Mouse (Mus musculus): ENCODE data around the gene Psd. TPM values are rescaled to one million over a fixed set of nuclear protein-coding genes. Genes with fewer than 3 reads are reported as not detected.

Psd gene
- total RNA-seq, 1 experiment from 2014 or later: 2.2 TPM

GRCm38 (mm10) chr19:46344710-46345419 lies 17.9 kb upstream of the Psd start:
- ATAC-seq (ENCODE audit: extremely low read depth, insufficient number of reproducible peaks, low FRiP score, poor library complexity, severe bottlenecking): no peak

- ATAC-seq (ENCODE audit: extremely low read depth, insufficient number of reproducible peaks, low FRiP score, poor library complexity, severe bottlenecking): peak; percentile 62
Measured at GRCm38 (mm10) chr19:46339287-46339971, 12.5 kb upstream of the Psd start.

DNA sequence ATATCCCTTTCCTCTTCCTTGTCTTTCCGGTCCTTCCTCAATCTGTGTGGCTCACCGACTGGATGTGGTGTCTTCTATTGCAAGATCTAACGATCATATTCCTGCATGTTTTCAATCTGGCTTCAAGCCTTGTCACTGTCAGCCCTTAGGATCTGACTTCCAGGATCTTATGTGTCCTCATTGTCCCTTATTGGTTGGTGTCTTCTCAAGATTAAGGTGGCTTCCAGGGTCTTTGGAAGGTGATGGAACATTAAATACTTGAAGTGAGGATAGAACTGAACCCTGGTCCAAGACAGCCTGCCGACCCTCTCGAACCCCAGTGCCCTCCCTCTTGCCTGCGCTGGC lies 12.0 kb upstream of the Psd start:
- ATAC-seq (ENCODE audit: extremely low read depth, insufficient number of reproducible peaks, low FRiP score, poor library complexity, severe bottlenecking): no peak

GRCm38 (mm10) chr19:46338331-46338936 lies 11.5 kb upstream of the Psd start, which contains the start of gene Cuedc2:
TSS of gene Cuedc2 (minus strand) at chr19:46338702.
- peak; percentile 84 for ATAC-seq (ENCODE audit: extremely low read depth, insufficient number of reproducible peaks, low FRiP score, poor library complexity, severe bottlenecking)

DNA sequence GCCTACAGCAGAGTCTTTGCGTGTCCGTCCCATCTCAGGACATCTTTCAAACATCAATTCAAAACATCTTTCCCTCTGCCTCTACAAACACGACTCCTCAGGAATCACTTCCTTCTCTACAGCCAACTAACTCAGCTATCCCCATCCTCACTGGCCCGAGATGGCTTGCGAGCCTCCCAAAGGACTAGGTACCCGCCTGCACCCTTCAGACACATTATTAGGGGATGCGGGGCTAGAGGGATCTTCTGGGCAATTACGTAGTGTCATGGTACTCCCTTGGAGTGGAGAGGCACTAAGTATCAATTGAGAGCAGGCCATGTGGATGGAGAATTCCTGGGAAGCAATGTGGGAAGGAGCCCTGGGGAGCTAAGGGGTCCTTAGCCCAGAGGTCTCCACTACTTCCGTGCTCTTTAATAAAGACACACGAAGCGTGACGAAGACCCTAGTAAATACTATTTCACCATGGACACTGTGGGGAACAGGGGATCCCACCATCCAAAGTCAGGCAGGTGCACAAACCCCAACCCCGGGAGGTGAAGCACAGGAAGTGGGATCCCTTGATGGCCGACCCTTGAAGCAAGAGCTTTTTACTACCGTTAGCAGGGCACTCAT lies 10.9 kb upstream of the Psd start:
- ATAC-seq (ENCODE audit: extremely low read depth, insufficient number of reproducible peaks, low FRiP score, poor library complexity, severe bottlenecking): no peak

- no peak for ATAC-seq (ENCODE audit: extremely low read depth, insufficient number of reproducible peaks, low FRiP score, poor library complexity, severe bottlenecking)
Measured at GRCm38 (mm10) chr19:46333906-46334305, 7.0 kb upstream of the Psd start.

DNA sequence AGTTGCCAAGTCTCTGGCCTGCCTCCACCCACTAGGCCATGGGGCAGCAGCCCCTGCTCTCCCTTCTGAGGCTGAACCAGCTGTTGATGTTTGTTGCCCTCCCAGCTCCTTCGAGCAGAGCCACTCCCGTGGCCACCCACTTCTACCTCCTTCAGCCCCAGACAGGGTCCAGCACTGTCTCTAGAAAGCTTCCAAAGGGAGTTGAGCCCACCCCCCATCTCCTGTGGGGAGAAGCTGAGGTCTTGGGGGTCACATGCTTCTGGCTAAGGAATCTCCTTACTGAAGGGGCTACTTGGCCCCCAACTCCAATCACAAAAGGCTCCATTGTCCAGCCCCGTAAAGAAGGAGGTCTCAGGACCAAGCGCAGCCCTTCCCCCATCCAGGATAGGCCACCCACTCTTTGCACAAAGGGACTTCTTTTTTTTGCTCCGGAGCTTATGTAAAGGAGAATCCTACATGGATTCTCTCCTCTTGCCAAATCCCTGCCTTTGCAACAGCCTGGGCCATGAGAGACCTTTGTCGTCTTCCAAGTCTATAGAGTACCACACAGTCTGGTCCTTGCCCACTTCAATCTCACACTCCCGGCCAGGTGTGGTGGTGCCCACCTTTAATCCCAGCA lies 5.9 kb upstream of the Psd start:
- no peak for ATAC-seq (ENCODE audit: extremely low read depth, insufficient number of reproducible peaks, low FRiP score, poor library complexity, severe bottlenecking)

DNA sequence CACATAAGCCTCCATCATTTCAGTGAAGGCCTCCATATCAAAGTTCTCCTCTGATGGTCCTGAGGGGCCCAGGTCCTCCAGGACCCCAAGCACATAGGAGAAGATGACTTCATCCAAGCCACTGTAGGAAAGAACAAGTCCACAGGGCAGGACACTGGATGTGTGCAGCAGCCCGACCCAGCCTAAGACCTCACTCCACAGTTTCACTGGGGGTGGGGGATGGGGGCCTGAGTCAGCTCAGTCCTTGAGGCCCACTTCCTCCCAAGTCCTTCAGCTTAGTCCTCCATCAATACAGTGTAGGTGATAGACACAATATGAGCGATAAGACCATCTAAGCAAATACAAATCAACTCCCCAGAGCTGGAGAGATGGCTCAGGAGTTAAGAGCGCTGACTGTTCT lies 5.0 kb upstream of the Psd start:
- ATAC-seq (ENCODE audit: extremely low read depth, insufficient number of reproducible peaks, low FRiP score, poor library complexity, severe bottlenecking): no peak

DNA sequence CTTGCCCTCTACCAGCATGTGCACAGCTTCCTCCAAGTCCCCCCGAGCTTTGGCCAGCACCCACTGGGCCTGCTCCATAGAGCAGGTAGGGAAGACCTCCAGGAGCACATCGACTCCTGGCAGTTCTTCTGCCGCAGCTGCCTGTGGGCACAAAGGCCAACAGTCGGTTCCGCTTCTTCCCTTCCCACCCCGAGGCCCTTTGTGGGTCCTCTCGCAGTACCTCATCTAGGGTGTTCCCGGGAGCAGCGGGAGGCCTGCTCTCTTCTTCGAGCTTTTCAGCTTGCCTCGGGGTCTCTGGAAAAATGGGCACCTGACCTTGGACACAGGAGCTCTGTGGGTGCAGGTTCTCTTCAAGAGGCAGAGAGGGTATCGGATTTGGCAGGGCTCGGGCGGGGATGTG lies 4.4 kb upstream of the Psd start:
- ATAC-seq (ENCODE audit: extremely low read depth, insufficient number of reproducible peaks, low FRiP score, poor library complexity, severe bottlenecking): no peak

DNA sequence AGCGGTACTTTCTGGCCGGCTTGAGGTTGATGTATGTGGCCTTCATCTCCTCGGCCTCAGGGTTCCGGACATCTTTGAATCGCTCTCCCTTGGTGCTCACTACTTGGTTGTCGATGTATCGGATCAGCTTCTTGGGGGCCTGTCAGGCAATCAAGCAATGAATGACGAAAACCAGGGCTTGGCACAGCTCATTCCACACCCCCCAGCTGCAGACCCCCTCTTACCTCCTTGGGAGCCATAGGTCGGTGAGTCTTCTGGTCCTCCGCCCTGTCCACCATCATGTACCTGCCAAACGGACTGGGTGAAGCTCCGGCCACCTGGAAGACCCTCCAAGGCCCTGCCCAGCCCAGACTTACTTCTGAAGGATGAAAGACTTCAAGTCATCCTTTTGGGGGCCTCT lies 3.7 kb upstream of the Psd start:
- ATAC-seq (ENCODE audit: extremely low read depth, insufficient number of reproducible peaks, low FRiP score, poor library complexity, severe bottlenecking): no peak

GRCm38 (mm10) chr19:46329951-46330350 lies 3.0 kb upstream of the Psd start:
- peak; percentile 75 for ATAC-seq (ENCODE audit: extremely low read depth, insufficient number of reproducible peaks, low FRiP score, poor library complexity, severe bottlenecking)

DNA sequence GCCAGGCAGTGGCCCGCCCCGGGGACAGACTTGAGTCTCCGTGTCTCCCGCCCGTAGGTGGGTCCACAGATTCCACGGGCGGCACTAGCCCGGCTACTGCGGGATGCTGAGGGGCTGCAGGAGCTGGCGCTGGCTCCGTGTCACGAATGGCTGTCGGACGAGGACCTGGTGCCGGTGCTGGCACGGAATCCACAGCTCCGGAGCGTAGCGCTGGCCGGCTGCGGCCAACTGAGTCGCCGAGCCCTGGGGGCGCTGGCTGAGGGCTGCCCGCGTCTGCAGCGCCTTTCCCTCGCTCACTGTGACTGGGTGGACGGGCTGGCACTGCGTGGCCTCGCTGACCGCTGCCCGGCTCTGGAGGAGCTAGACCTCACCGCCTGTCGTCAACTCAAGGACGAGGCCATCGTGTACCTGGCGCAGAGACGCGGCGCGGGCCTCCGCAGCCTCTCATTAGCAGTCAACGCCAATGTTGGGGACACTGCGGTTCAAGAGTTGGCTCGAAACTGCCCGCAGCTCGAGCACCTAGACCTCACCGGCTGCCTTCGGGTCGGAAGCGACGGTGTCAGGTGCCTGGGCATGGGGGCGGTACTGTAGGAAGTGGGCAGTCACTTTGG lies 2.2 kb upstream of the Psd start:
- ATAC-seq (ENCODE audit: extremely low read depth, insufficient number of reproducible peaks, low FRiP score, poor library complexity, severe bottlenecking): no peak

DNA sequence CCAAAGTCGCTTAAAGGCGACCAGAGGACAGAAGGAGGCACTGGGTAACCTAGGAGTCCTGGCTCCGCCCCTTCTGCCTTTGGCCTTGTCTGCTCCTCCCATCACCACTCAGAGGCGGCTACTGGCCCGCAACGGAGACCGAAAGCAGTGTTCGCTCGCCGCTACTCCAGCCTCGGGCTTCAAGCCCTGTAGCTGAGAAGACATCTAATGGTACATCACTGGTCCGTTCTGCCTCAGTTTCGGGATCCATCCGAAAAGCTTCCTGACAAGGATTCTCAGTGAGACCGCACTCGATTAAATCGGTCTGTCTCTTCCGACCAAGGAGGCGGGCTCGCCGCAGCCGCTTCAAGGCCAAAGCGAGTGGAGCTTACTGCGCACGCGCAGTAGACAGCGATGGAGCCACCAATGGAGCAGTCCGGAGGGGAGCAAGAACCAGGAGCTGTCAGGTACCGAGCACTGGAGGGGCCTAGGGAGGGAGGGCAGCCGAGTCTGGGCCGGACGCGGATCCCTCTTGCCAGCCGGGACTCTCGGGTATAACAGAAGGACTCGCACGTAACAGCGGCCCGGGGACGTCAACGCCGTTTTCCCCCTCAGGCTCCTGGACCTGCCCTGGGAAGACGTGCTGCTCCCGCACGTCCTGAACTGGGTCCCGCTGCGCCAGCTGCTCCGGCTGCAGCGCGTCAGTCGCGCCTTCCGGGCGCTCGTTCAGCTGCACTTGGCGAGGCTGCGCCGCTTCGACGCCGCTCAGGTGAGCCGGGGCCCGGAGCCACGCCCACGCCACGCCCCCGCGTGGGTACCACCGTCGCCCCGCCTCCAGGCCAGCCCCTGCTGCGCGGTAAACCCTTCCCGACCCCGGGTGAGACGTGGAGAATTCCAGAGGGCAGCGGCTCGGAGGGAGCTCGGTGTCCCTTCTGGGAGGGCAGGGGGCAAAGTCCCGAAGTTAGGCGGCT lies 1.4 kb upstream of the Psd start, which contains the start of gene Fbxl15:
Gene Fbxl15 (plus strand): TSS at position 104 of the 950 bp plus-strand sequence.
- ATAC-seq (ENCODE audit: extremely low read depth, insufficient number of reproducible peaks, low FRiP score, poor library complexity, severe bottlenecking): peak; percentile 58

DNA sequence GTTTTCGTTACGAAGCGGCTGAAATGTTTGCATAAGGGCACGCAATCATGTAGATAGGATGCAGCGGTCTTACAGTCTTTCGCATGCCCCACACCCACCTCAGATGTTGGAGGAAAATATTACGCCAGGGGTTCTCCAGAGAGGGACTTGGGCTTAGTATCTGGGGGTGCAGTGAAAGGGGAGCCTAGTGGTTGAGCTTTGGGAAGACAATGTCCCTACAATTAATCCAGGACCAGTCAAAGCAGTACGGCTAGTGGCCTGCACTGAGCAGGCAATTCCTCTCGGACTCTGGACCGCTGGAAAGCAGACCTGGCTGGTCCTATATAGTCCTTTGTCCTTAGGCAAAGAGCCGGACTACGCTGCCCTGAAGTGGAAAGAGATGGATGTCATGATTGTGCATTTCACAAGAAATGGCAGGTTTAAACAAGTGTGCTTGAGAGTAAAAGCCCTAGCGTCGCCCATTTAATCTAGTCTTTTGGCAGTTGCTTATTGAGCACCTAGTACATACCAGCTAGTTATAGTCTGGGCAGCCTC lies 642 bp upstream of the Psd start:
- no peak for ATAC-seq (ENCODE audit: extremely low read depth, insufficient number of reproducible peaks, low FRiP score, poor library complexity, severe bottlenecking)

- ATAC-seq (ENCODE audit: extremely low read depth, insufficient number of reproducible peaks, low FRiP score, poor library complexity, severe bottlenecking): no peak
Measured at GRCm38 (mm10) chr19:46326019-46326755, 769 bp downstream of the Psd start.

DNA sequence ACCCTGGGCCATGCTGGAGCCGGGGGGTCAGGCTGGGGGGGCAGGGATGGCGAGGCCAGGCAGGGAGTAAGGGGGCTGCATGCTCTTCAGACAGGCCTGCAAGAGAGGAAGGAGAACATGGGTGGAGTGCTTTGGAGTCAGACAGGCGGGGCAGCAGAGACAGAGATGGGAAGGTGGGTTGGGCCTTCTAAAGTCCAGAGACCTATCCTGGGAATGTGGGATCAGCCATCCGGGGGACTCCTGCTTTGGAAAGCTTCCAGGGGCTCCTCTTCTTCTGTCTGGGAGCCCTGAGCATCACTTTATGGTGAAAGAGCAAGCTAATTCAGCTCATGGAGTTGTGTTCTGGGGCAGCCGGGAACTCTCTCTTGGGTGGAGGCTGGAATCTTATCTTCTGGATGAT lies 2.0 kb downstream of the Psd start:
- no peak for ATAC-seq (ENCODE audit: extremely low read depth, insufficient number of reproducible peaks, low FRiP score, poor library complexity, severe bottlenecking)

GRCm38 (mm10) chr19:46324366-46324765 lies 2.6 kb downstream of the Psd start:
- ATAC-seq (ENCODE audit: extremely low read depth, insufficient number of reproducible peaks, low FRiP score, poor library complexity, severe bottlenecking): no peak

Measured in neutrophil, adult 5-6 weeks (primary cell).